Mouse (Mus musculus) kidney, adult 8-10 months (tissue): ENCODE measurements around the gene Kif22.

Experiments
- DNase-seq, 2 experiments: peaks; one replicate each; pipeline ENCODE4 v3.0.0; 2022

Gene Kif22

DNA sequence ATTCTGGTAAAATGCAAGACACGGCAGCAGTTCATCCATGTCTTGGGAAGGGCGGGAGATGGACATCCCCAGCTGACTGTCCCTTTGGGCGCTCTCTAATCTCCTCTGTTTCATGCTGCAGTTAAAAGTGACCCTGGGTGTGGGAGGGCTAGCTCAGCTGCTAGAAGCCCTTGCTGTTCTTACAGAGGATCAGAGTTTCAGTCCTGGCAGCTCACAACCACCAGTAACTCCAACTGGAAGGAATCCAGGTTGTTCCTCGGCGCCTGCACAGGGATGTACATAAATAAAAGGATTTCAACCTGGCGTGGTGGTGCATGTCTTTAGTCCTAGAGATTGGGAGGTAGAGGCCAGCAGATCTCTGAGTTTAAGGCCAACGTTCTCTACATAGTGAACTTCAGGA lies 59.2 kb downstream of the Kif22 start:
- no peak for DNase-seq

DNA sequence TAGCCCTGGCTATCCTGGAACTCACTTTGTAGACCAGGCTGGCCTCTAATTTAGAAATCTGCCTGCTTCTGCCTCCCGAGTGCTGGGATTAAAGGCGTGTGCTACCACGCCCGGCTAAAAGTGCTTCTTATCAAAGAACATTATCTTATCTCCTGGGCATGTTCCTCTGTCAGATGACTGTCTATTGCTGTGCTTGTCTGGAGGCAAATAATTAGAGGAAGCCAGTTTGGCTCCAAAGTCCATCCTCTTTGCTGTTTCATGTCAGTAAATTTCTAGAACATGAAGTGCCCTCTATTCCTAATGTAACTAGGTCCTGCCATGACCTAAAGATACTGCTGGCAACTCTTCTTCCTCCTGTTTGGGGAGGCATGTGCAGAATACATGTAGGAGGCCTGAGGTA lies 60.2 kb downstream of the Kif22 start:
- DNase-seq = no peak

DNA sequence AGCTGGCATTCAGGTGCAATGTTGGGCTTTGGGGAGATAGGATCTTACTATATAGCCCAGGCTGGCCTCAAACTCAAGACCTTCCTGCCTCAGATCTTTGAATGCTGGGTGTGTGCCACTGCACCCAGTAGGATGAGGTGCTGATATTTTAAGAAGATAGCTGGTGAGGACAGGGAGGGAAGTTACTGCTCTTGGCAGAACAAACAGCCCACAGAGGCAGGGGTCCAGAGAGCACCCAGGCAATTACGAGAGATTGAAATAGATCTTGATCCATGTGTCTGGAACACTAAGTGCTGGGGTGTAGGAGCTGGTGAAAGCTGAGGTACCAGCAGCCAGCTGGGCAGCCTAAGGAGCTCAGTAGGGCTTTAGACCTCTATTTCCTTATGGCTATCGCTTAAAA lies 60.7 kb downstream of the Kif22 start:
- no peak for DNase-seq

DNA sequence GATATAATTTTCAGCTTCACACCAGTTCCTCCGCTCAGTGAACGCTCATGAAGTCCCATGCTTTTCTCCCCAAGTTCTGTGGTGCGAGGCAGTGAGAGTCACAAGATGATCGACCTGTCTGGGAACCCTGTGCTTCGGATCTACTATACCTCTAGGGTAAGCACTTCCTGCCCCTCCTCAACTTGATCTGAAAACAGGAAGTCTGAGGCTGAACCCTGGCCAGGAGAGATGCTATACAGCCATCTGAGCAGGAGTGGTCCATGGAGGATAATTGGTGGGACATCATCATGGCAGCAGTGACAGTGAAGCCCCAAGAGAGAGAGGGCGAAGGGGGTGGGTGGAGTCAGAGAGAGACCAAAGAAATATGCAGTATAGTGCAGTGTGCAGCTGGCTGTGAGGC lies 63.4 kb downstream of the Kif22 start:
- no peak for DNase-seq
